In the genomic region with DNA sequence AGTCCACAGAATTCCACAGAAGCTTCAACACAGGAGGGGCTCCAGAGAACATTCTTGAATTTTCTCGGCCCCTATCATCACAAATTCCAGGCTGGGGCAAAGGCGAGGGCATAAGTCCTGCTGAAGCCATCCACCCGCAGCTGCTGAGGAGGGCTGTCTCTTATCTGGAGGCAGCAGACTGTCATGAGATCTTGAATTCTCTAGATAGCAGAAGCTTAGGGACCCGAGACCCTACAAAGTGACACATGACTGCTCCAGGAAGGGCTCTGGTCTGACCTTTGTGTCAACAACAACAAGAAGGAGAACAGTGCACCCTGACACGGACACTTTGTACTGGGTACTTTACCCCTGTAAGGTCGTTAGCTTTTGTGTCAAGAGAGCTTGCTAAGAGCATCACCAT, we compare ENCODE assay signal across 10 mouse cellular contexts. TPM values are rescaled to one million over a fixed set of nuclear protein-coding genes. Genes with fewer than 3 reads are reported as not detected.
DNase-seq lines count a peak whose midpoint lies in the region; ATAC-seq and TF ChIP-seq lines count a peak whose summit lies in the region.
"Had no signal": no experiment of that assay in that cellular context is flagged by ENCODE, and none has a peak within 500 bp of the region (broad histone marks: within the 10 kb centered on the region; RNA-seq: fewer than 3 reads in every experiment).

No protein-coding gene starts in this region.

- H3K27me3 ChIP-seq in heart, embryonic 10.5 days (ENCODE audit: insufficient read depth, poor library complexity, severe bottlenecking): no peaks in the 10 kb centered on the region
- H3K27me3 ChIP-seq in midbrain, embryonic 10.5 days (ENCODE audit: low read depth, poor library complexity, severe bottlenecking): no peaks in the 10 kb centered on the region
- H3K27me3 ChIP-seq in midbrain, embryonic 15.5 days (replicated peaks): no peaks in the 10 kb centered on the region
- no peaks in the 10 kb centered on the region for H3K27me3 ChIP-seq in cerebellum, adult 2 months (ENCODE audit: control insufficient read depth, insufficient read depth, low read length)

- WGBS in heart, embryonic 10.5 days: 10% methylated on average over 6 of the region's 6 CpGs
- WGBS in midbrain, embryonic 10.5 days: 65% methylated on average over 6 of the region's 6 CpGs
- 61% methylated on average over 6 of the region's 6 CpGs for WGBS in midbrain, embryonic 15.5 days
- 68% methylated on average over 6 of the region's 6 CpGs for WGBS in cerebellum, adult 2 months

- TF ChIP-seq POLR2A in cerebellum, adult 2 months (IDR thresholded peaks at IDR 0.05; ENCODE audit: borderline replicate concordance, insufficient read depth, low read length): no peak

- H3K27ac ChIP-seq in heart, embryonic 10.5 days: peak overlapping the region; percentile 90
- H3K27ac ChIP-seq in midbrain, embryonic 10.5 days (replicated peaks): peak overlapping the region; percentile 80
- no peak overlapping the region for H3K27ac ChIP-seq in midbrain, embryonic 15.5 days
- H3K27ac ChIP-seq in layer of hippocampus, adult 2 months: no peak overlapping the region
- H3K27ac ChIP-seq in cerebellum, adult 2 months (ENCODE audit: insufficient read depth, low read length): no peak overlapping the region

- ATAC-seq in midbrain, embryonic 15.5 days (replicated peaks): no peak

- TF ChIP-seq CTCF in layer of hippocampus, adult 2 months (conservative IDR thresholded peaks at IDR 0.05): no peak
- no peak for TF ChIP-seq CTCF in cerebellum, adult 2 months (IDR thresholded peaks at IDR 0.05; ENCODE audit: borderline replicate concordance, insufficient read depth, low read depth, low read length)

- no peaks in the 10 kb centered on the region for H3K9me3 ChIP-seq in heart, embryonic 10.5 days
- H3K9me3 ChIP-seq in midbrain, embryonic 10.5 days (replicated peaks): no peaks in the 10 kb centered on the region
- no peaks in the 10 kb centered on the region for H3K9me3 ChIP-seq in midbrain, embryonic 15.5 days

- H3K4me2 ChIP-seq in midbrain, embryonic 15.5 days: no peak overlapping the region

- peaks cover 75% of the 10 kb centered on the region for H3K4me1 ChIP-seq in heart, embryonic 10.5 days
- H3K4me1 ChIP-seq in midbrain, embryonic 10.5 days: peaks cover 32% of the 10 kb centered on the region
- H3K4me1 ChIP-seq in midbrain, embryonic 15.5 days: peaks cover 8% of the 10 kb centered on the region
- no peaks in the 10 kb centered on the region for H3K4me1 ChIP-seq in cerebellum, adult 2 months (ENCODE audit: control insufficient read depth, insufficient read depth, low read length)

- DNase-seq in heart, embryonic 10.5 days (ENCODE audit: low spot score): peak; percentile 90
- DNase-seq in heart, postnatal 4 days: no peak
- DNase-seq in midbrain, embryonic 10.5 days (ENCODE audit: low spot score): no peak
- peak; percentile 88 for DNase-seq in liver
- no peak for DNase-seq in layer of hippocampus, adult 2 months (ENCODE audit: low spot score in 2 of 2)
- DNase-seq in adrenal gland, adult 18-20 months (ENCODE audit: low spot score in 2 of 2): no peak
- no peak for DNase-seq in cerebellum, adult 2 months
- DNase-seq: gastrocnemius, postnatal 14 days; kidney, adult 9 months had no signal

- H3K36me3 ChIP-seq in heart, embryonic 10.5 days: no peaks in the 10 kb centered on the region
- H3K36me3 ChIP-seq in midbrain, embryonic 10.5 days: no peaks in the 10 kb centered on the region
- no peaks in the 10 kb centered on the region for H3K36me3 ChIP-seq in midbrain, embryonic 15.5 days (replicated peaks)

- no peak overlapping the region for H3K4me3 ChIP-seq in heart, embryonic 10.5 days
- no peak overlapping the region for H3K4me3 ChIP-seq in midbrain, embryonic 10.5 days
- no peak overlapping the region for H3K4me3 ChIP-seq in midbrain, embryonic 15.5 days
- no peak overlapping the region for H3K4me3 ChIP-seq in layer of hippocampus, adult 2 months
- H3K4me3 ChIP-seq in cerebellum, adult 2 months (replicated peaks; ENCODE audit: insufficient read depth, low read depth, low read length): no peak overlapping the region

- no peak overlapping the region for H3K9ac ChIP-seq in midbrain, embryonic 15.5 days

RNA-seq across cellular contexts. Expression of gene Lao1, which starts 57.2 kb away (rescaled TPM):
- not detected in 2 replicates for polyA plus RNA-seq in heart, embryonic 10.5 days (2016; fragmentation: Nextera tagmentation; extraction: Ambion mirVana)
- not detected for total RNA-seq in heart, postnatal 4 days (2021)
- polyA plus RNA-seq in midbrain, embryonic 10.5 days (2016; fragmentation: Nextera tagmentation; extraction: Ambion mirVana): not detected in 2 replicates
- polyA plus RNA-seq in midbrain, embryonic 15.5 days (2015; fragmentation: Nextera tagmentation; extraction: Ambion mirVana): not detected in 2 replicates
- under 1 TPM; 0.51 to 0.79 TPM for total RNA-seq in layer of hippocampus, adult 2 months (2021)
- not detected for total RNA-seq in adrenal gland, adult 18-20 months (2021)
- 0.13 and 0.16 TPM in 2 replicates for polyA plus RNA-seq in cerebellum, adult 2 months (2012; rRNA removed)

Comparison
In these comparisons a context has a peak if more than half of its experiments do, and no peak if none do; other contexts are left out.
1. DNase-seq: peak in heart, embryonic 10.5 days (single experiment) and liver (single experiment); none in heart, postnatal 4 days (single experiment), midbrain, embryonic 10.5 days (single experiment), layer of hippocampus, adult 2 months (0 of 2), adrenal gland, adult 18-20 months (0 of 2) and cerebellum, adult 2 months (0 of 2).
2. H3K27ac ChIP-seq: peak in heart, embryonic 10.5 days (single experiment) and midbrain, embryonic 10.5 days (single experiment); none in midbrain, embryonic 15.5 days (single experiment), layer of hippocampus, adult 2 months (single experiment) and cerebellum, adult 2 months (single experiment).